Mouse (Mus musculus): ENCODE results near the gene Slc10a1. TPM values are rescaled to one million over a fixed set of nuclear protein-coding genes. Genes with fewer than 3 reads are reported as not detected.

The Slc10a1 gene
- polyA plus RNA-seq (2014; fragmentation: Nextera tagmentation; extraction: Ambion mirVana): 0.18 and 0.87 TPM in 2 replicates

- no peaks in the 10 kb centered on the region for H3K4me1 ChIP-seq (ENCODE audit: control insufficient read depth, insufficient read depth, low read length)
- H3K4me2 ChIP-seq: no peak within 1 kb of the TSS
- H3K4me3 ChIP-seq (ENCODE audit: low read depth, low read length): no peak within 1 kb of the TSS
- no peak within 1 kb of the TSS for H3K9ac ChIP-seq (ENCODE audit: low read depth, low read length)
- H3K9me3 ChIP-seq (replicated peaks; ENCODE audit: control insufficient read depth, low read length): no peaks in the 10 kb centered on the region
- H3K27ac ChIP-seq (ENCODE audit: low read depth, low read length): no peak within 1 kb of the TSS
- H3K36me3 ChIP-seq (ENCODE audit: control insufficient read depth, insufficient read depth, low read length): no peaks in the 10 kb centered on the region
- no peak for ATAC-seq (replicated peaks; ENCODE audit: insufficient number of reproducible peaks, low FRiP score, low TSS enrichment)
- H3K27me3 ChIP-seq (ENCODE audit: control insufficient read depth, insufficient read depth, low read length): no peaks in the 10 kb centered on the region
- 77% methylated on average over 5 of the region's 5 CpGs for WGBS (ENCODE audit: insufficient replicate concordance)
Observed at GRCm38 (mm10) chr12:80968605-80969004, at the start of gene Slc10a1. Gene Slc10a1, minus strand, starts transcription at chr12:80968705.

DNA sequence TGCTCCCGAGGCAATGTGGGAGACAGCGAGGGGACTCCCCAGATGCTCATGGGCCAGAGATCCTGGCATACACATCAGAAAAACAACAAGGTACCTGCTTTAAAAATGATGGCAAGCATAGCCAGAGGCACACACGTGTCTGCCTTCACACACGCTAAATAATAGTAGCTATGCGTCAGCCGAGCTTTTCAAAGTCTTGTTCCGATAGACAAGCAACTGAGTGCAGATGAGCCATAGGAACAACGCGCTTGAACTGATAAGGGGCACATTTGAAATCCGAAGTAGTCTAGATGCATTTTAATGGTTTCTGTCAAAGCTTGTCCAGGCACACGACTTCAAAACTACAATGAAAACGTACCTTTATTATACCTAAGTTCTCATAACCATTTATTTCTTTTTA is 49.1 kb upstream of the Slc10a1 start:
- no peaks in the 10 kb centered on the region for H3K9me3 ChIP-seq (replicated peaks; ENCODE audit: control insufficient read depth, low read length)
- H3K36me3 ChIP-seq (ENCODE audit: control insufficient read depth, insufficient read depth, low read length): no peaks in the 10 kb centered on the region
- H3K4me3 ChIP-seq (ENCODE audit: low read depth, low read length): no peak overlapping the region
- no peak for ATAC-seq (replicated peaks; ENCODE audit: insufficient number of reproducible peaks, low FRiP score, low TSS enrichment)
- no peaks in the 10 kb centered on the region for H3K27me3 ChIP-seq (ENCODE audit: control insufficient read depth, insufficient read depth, low read length)
- no peak overlapping the region for H3K27ac ChIP-seq (ENCODE audit: low read depth, low read length)
- no peak overlapping the region for H3K4me2 ChIP-seq
- no peak overlapping the region for H3K9ac ChIP-seq (ENCODE audit: low read depth, low read length)
- 0 out of 2 replicates have a peak, but pooled peaks cover 4% of the 10 kb centered on the region for H3K4me1 ChIP-seq (ENCODE audit: control insufficient read depth, insufficient read depth, low read length)
- 90% methylated on average over 12 of the region's 12 CpGs for WGBS (ENCODE audit: insufficient replicate concordance)

DNA sequence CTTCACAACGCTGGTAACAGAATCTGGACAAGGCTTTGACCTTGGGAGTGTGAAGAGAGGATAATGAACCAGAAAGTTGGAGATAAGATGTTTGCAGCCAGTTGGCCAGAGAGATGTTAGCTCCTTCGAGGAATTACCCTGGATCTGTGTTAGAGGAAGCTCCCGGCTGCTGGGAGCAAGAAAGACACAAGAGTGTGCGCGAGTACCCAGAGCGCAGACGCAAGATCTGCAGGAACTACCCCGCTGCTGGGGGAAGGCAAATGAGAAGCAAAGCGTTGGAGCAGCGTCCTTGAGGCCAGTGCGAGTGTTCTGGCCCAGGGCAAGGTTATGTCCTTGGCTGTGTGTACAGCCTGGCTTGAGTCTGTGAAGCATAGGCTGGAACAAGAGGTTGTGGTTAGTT is 45.0 kb upstream of the Slc10a1 start:
- Histone ChIP-seq H3K27ac (ENCODE audit: low read depth, low read length) (no peak overlapping the region), H3K27me3 (ENCODE audit: control insufficient read depth, insufficient read depth, low read length) (no peaks in the 10 kb centered on the region), H3K4me3 (ENCODE audit: low read depth, low read length) (no peak overlapping the region), H3K4me2 (no peak overlapping the region), H3K9me3 (replicated peaks; ENCODE audit: control insufficient read depth, low read length) (no peaks in the 10 kb centered on the region), H3K36me3 (ENCODE audit: control insufficient read depth, insufficient read depth, low read length) (no peaks in the 10 kb centered on the region), H3K4me1 (ENCODE audit: control insufficient read depth, insufficient read depth, low read length) (peaks cover 10% of the 10 kb centered on the region; the same call in 1 of the 2 replicates), H3K9ac (ENCODE audit: low read depth, low read length) (no peak overlapping the region)
- ATAC-seq (replicated peaks; ENCODE audit: insufficient number of reproducible peaks, low FRiP score, low TSS enrichment): no peak
- WGBS (ENCODE audit: insufficient replicate concordance): 55% methylated on average over 11 of the region's 11 CpGs

DNA sequence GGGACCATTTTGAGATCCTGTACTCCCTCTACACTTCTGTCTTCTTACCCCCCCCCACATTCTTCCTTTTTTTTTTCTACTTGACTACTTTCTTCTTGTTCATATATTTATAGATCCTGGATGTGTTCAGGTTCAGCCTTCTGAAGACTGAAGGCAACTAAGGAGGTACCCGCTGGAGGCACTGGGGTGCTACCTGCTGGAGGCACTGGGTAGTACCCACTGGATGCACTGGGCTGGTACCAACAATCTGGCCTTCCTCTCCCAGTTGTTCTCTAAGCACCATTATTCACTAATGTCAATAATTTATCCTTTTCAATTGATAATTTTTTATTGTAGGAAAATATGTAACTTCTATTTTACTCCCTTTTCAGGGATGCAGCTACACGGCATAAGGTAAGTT is 43.5 kb upstream of the Slc10a1 start:
- no peak for ATAC-seq (replicated peaks; ENCODE audit: insufficient number of reproducible peaks, low FRiP score, low TSS enrichment)

GRCm38 (mm10) chr12:81009813-81010212 is 41.3 kb upstream of the Slc10a1 start:
- Histone ChIP-seq H3K36me3 (ENCODE audit: control insufficient read depth, insufficient read depth, low read length) (no peaks in the 10 kb centered on the region), H3K27ac (ENCODE audit: low read depth, low read length) (no peak overlapping the region), H3K9ac (ENCODE audit: low read depth, low read length) (no peak overlapping the region), H3K27me3 (ENCODE audit: control insufficient read depth, insufficient read depth, low read length) (no peaks in the 10 kb centered on the region), H3K9me3 (replicated peaks; ENCODE audit: control insufficient read depth, low read length) (no peaks in the 10 kb centered on the region), H3K4me2 (peak overlapping the region; percentile 14; the same call in 1 of the 2 replicates), H3K4me1 (ENCODE audit: control insufficient read depth, insufficient read depth, low read length) (peaks cover 10% of the 10 kb centered on the region; the same call in 1 of the 2 replicates), H3K4me3 (ENCODE audit: low read depth, low read length) (no peak overlapping the region)
- no peak for ATAC-seq (replicated peaks; ENCODE audit: insufficient number of reproducible peaks, low FRiP score, low TSS enrichment)
- WGBS (ENCODE audit: insufficient replicate concordance): 3% methylated on average over 2 of the region's 3 CpGs

More for the DNA sequence above, 43.5 kb upstream of the Slc10a1 start:
- Histone ChIP-seq H3K4me1 (ENCODE audit: control insufficient read depth, insufficient read depth, low read length) (peaks cover 10% of the 10 kb centered on the region; the same call in 1 of the 2 replicates), H3K27ac (ENCODE audit: low read depth, low read length) (no peak overlapping the region), H3K27me3 (ENCODE audit: control insufficient read depth, insufficient read depth, low read length) (no peaks in the 10 kb centered on the region), H3K4me3 (ENCODE audit: low read depth, low read length) (no peak overlapping the region), H3K36me3 (ENCODE audit: control insufficient read depth, insufficient read depth, low read length) (no peaks in the 10 kb centered on the region), H3K9ac (ENCODE audit: low read depth, low read length) (no peak overlapping the region), H3K4me2 (no peak overlapping the region), H3K9me3 (replicated peaks; ENCODE audit: control insufficient read depth, low read length) (no peaks in the 10 kb centered on the region)
- WGBS (ENCODE audit: insufficient replicate concordance): 82% methylated on average over 2 of the region's 2 CpGs

- Histone ChIP-seq H3K9ac (ENCODE audit: low read depth, low read length) (no peak overlapping the region), H3K9me3 (replicated peaks; ENCODE audit: control insufficient read depth, low read length) (no peaks in the 10 kb centered on the region), H3K4me3 (ENCODE audit: low read depth, low read length) (no peak overlapping the region), H3K27ac (ENCODE audit: low read depth, low read length) (no peak overlapping the region), H3K36me3 (ENCODE audit: control insufficient read depth, insufficient read depth, low read length) (no peaks in the 10 kb centered on the region), H3K4me2 (no peak overlapping the region), H3K27me3 (ENCODE audit: control insufficient read depth, insufficient read depth, low read length) (peaks cover 17% of the 10 kb centered on the region), H3K4me1 (ENCODE audit: control insufficient read depth, insufficient read depth, low read length) (no peaks in the 10 kb centered on the region)
- 51% methylated on average over 13 of the region's 13 CpGs for WGBS (ENCODE audit: insufficient replicate concordance)
- no peak for ATAC-seq (replicated peaks; ENCODE audit: insufficient number of reproducible peaks, low FRiP score, low TSS enrichment)
Observed at GRCm38 (mm10) chr12:81002841-81003635, 34.5 kb upstream of the Slc10a1 start.

- H3K9me3 ChIP-seq (replicated peaks; ENCODE audit: control insufficient read depth, low read length): no peaks in the 10 kb centered on the region
- no peak overlapping the region for H3K27ac ChIP-seq (ENCODE audit: low read depth, low read length)
- H3K4me1 ChIP-seq (ENCODE audit: control insufficient read depth, insufficient read depth, low read length): no peaks in the 10 kb centered on the region
- H3K9ac ChIP-seq (ENCODE audit: low read depth, low read length): no peak overlapping the region
- H3K36me3 ChIP-seq (ENCODE audit: control insufficient read depth, insufficient read depth, low read length): no peaks in the 10 kb centered on the region
- no peak for ATAC-seq (replicated peaks; ENCODE audit: insufficient number of reproducible peaks, low FRiP score, low TSS enrichment)
- peaks cover 24% of the 10 kb centered on the region for H3K27me3 ChIP-seq (ENCODE audit: control insufficient read depth, insufficient read depth, low read length)
- WGBS (ENCODE audit: insufficient replicate concordance): 72% methylated on average over 4 of the region's 4 CpGs
- no peak overlapping the region for H3K4me3 ChIP-seq (ENCODE audit: low read depth, low read length)
- no peak overlapping the region for H3K4me2 ChIP-seq
Observed at GRCm38 (mm10) chr12:81000924-81001323, 32.4 kb upstream of the Slc10a1 start.

DNA sequence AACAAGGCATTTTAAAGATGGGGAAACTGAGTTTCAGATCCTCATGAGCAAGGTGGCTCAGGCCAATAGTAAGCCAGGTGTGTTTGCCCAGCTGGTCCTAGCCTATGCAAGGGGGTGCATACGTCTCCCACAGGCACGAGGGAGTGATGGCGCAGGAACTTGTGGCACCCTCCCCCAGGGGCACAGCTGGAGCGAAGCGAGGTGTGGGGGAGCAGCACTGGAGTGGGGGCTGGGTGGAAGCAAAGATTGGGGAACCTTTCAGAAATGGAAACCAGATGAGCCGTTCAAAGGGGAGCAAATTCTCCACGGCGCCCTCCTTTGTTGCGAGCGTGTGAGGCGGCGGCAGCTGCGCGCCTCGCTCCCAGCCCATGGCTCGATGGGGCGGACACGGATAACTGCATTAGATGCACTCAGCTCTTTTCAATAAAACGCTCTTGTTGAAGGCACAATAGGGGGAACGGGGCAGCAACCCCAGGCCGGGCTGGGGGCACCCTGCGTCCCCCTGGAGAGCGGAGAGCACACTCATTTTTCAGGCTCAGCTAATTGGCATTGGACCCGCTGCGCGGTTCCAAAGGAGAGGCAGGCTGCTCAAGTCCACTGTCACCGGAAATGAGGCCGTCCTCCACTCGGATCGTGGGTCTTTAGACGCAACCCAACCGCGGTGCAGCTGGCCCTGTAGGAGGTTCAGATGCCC is 30.2 kb upstream of the Slc10a1 start:
- Histone ChIP-seq H3K36me3 (ENCODE audit: control insufficient read depth, insufficient read depth, low read length) (no peaks in the 10 kb centered on the region), H3K9ac (ENCODE audit: low read depth, low read length) (no peak overlapping the region), H3K9me3 (replicated peaks; ENCODE audit: control insufficient read depth, low read length) (no peaks in the 10 kb centered on the region; the same call in 1 of the 2 replicates), H3K4me1 (ENCODE audit: control insufficient read depth, insufficient read depth, low read length) (no peaks in the 10 kb centered on the region), H3K27me3 (ENCODE audit: control insufficient read depth, insufficient read depth, low read length) (peaks cover 24% of the 10 kb centered on the region), H3K4me3 (ENCODE audit: low read depth, low read length) (peak overlapping the region; percentile 4), H3K4me2 (peak overlapping the region; percentile 56), H3K27ac (ENCODE audit: low read depth, low read length) (no peak overlapping the region)
- 6% methylated on average over 33 of the region's 33 CpGs for WGBS (ENCODE audit: insufficient replicate concordance)
- ATAC-seq (replicated peaks; ENCODE audit: insufficient number of reproducible peaks, low FRiP score, low TSS enrichment): no peak

All from heart, embryonic 11.5 days (tissue).